Mouse (Mus musculus): Measurements from ENCODE around the gene Pigq. TPM values are rescaled to one million over a fixed set of nuclear protein-coding genes. Genes with fewer than 3 reads are reported as not detected.

The Pigq gene
- polyA plus RNA-seq, 1 experiment from 2014 or later: 61.2 TPM

DNA sequence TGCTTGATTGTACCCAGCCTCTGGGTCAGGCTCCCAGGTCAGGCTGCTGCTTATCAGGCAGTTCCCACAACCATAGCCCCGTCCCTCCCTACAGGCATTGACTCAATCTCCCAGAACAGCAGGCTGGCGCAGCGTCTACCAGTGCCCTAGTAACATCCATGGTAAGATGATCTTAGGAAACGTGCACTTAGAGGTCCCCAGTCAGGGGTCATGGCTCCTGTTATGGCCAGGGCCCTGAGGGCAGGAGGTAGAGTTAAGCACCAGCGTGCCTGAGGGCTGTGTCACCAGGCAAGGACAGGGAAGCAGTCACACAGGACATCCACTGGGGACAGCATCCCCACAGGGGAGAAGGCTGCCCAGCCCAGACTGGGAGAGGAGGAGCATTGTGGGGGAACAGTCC, 62.4 kb downstream of the Pigq start:
- Histone ChIP-seq H3K27ac (ENCODE audit: low read length) (no peak overlapping the region), H3K4me1 (replicated peaks; ENCODE audit: control insufficient read depth, insufficient read depth, low read length) (no peaks in the 10 kb centered on the region; the same call in 1 of the 2 replicates), H3K4me2 (ENCODE audit: low read length) (no peak overlapping the region), H3K4me3 (replicated peaks; ENCODE audit: low read length) (no peak overlapping the region), H3K36me3 (ENCODE audit: control insufficient read depth, insufficient read depth) (peaks cover 7% of the 10 kb centered on the region; the same call in 1 of the 2 replicates), H3K9ac (replicated peaks; ENCODE audit: low read depth, low read length) (no peak overlapping the region), H3K9me3 (ENCODE audit: control insufficient read depth, low read length) (no peaks in the 10 kb centered on the region), H3K27me3 (replicated peaks; ENCODE audit: control insufficient read depth, insufficient read depth, low read length) (no peaks in the 10 kb centered on the region)
- 59% methylated on average over 5 of the region's 5 CpGs for WGBS
- ATAC-seq: no peak

DNA sequence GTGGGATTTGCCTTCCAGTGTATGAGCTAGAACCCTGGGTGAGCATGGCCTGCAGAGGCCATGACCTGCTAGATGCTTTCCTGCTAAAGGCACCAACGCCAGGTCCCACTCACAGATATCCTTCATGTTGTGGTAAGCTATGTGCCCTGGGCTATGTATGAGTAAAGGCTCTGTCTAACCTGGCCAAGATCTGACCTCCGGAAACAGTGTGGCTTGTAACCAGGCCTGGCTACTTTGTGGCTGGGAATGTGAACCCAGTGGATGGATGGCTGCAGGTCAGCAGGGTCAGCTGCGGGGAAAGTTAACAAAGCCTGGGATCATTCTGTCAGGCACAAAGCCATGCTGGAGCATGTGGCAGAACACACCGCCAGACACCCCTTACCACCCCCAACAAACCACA, 63.0 kb downstream of the Pigq start:
- Histone ChIP-seq H3K9me3 (ENCODE audit: control insufficient read depth, low read length) (no peaks in the 10 kb centered on the region), H3K27me3 (replicated peaks; ENCODE audit: control insufficient read depth, insufficient read depth, low read length) (no peaks in the 10 kb centered on the region), H3K27ac (ENCODE audit: low read length) (no peak overlapping the region), H3K4me3 (replicated peaks; ENCODE audit: low read length) (no peak overlapping the region), H3K4me1 (replicated peaks; ENCODE audit: control insufficient read depth, insufficient read depth, low read length) (peaks cover 5% of the 10 kb centered on the region), H3K36me3 (ENCODE audit: control insufficient read depth, insufficient read depth) (peaks cover 7% of the 10 kb centered on the region; the same call in 1 of the 2 replicates), H3K4me2 (ENCODE audit: low read length) (no peak overlapping the region), H3K9ac (replicated peaks; ENCODE audit: low read depth, low read length) (no peak overlapping the region)
- WGBS: 37% methylated on average over 4 of the region's 4 CpGs
- ATAC-seq: no peak

DNA sequence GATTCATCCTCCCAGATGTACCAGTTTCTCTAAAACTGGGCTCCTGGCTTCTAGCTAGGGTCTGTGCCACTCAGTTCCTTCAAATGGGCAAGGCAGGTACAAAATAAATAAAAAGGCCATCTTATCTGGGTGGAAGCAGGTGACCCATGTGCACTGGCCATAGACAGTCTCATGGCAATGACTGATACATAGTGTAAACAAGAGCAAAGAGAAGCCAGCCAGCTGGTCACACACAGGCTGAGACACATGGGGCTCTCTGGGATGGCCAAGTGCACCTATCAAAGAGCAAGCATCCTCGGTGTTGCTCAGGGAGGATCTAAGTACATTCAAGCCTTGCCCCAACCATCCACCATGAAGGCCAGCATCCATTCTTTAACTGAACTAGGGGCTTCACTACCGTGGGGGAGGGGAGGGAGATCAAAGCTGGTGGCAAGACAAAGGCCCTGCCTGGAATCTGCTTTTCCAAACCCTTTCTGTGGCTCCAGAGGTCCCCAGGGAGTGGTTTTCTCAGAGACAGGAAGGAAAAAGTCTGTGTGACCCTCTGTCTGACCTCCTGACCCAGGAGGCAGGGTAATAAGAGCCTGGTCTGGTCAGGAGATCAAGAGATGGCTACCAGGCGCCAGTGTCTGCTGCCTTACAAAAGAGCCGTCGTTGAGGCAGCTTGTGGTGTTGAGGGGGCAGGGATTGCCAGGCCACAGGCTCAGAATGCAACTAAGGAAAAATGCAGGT, 63.7 kb downstream of the Pigq start:
- Histone ChIP-seq H3K4me3 (replicated peaks; ENCODE audit: low read length) (no peak overlapping the region), H3K36me3 (ENCODE audit: control insufficient read depth, insufficient read depth) (peaks cover 7% of the 10 kb centered on the region; the same call in 1 of the 2 replicates), H3K27ac (ENCODE audit: low read length) (no peak overlapping the region; the same call in 1 of the 2 replicates), H3K4me1 (replicated peaks; ENCODE audit: control insufficient read depth, insufficient read depth, low read length) (peaks cover 11% of the 10 kb centered on the region), H3K4me2 (ENCODE audit: low read length) (no peak overlapping the region), H3K27me3 (replicated peaks; ENCODE audit: control insufficient read depth, insufficient read depth, low read length) (no peaks in the 10 kb centered on the region), H3K9ac (replicated peaks; ENCODE audit: low read depth, low read length) (peak overlapping the region; percentile 27; the same call in 1 of the 2 replicates), H3K9me3 (ENCODE audit: control insufficient read depth, low read length) (no peaks in the 10 kb centered on the region)
- ATAC-seq: no peak
- WGBS: 9% methylated on average over 5 of the region's 5 CpGs

DNA sequence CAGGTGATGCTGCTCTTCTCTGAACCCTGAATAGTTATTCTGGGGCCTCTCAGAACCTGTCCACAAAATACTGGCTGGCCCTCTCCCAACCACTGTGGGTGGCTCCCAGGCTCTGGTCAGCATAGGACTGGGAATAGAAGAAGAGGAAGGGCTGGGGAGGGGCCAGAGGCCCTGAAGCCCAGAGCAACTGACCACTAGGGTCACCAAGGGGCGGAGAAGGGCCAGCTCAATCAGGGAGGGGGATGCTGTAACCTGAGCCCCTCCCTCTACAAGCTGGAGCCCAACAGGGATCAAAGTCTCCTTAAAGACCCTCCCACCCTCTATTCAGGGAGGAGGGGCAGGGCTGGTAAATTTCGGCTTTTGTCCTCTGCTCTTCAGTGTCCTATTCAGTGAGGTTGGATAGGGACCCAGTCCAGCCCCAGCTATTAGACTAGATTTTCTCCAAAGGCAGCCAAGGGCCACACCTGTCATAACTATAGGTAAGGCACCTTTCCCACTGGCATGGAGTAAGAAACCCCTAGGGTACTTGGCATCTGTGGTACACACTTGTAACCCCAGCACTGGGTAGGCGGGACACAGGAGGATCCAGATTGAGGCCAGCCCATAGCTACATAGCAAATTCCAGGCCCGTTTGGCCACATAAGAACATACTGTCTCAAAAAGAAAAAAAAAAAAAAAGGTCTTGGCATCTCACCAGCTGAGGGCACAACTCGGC, 64.4 kb downstream of the Pigq start, which contains the start of gene Wfikkn1:
Gene Wfikkn1 (minus strand): TSS at position 663 of the 715 bp plus-strand sequence.
- Histone ChIP-seq H3K27me3 (replicated peaks; ENCODE audit: control insufficient read depth, insufficient read depth, low read length) (no peaks in the 10 kb centered on the region), H3K4me1 (replicated peaks; ENCODE audit: control insufficient read depth, insufficient read depth, low read length) (peaks cover 14% of the 10 kb centered on the region), H3K9ac (replicated peaks; ENCODE audit: low read depth, low read length) (peak within 1 kb of the TSS; percentile 27; the same call in 1 of the 2 replicates), H3K27ac (ENCODE audit: low read length) (no peak within 1 kb of the TSS; the same call in 1 of the 2 replicates), H3K4me2 (ENCODE audit: low read length) (no peak within 1 kb of the TSS), H3K9me3 (ENCODE audit: control insufficient read depth, low read length) (no peaks in the 10 kb centered on the region), H3K4me3 (replicated peaks; ENCODE audit: low read length) (no peak within 1 kb of the TSS), H3K36me3 (ENCODE audit: control insufficient read depth, insufficient read depth) (peaks cover 7% of the 10 kb centered on the region; the same call in 1 of the 2 replicates)
- WGBS: 25% methylated on average over 5 of the region's 5 CpGs
- ATAC-seq: no peak

DNA sequence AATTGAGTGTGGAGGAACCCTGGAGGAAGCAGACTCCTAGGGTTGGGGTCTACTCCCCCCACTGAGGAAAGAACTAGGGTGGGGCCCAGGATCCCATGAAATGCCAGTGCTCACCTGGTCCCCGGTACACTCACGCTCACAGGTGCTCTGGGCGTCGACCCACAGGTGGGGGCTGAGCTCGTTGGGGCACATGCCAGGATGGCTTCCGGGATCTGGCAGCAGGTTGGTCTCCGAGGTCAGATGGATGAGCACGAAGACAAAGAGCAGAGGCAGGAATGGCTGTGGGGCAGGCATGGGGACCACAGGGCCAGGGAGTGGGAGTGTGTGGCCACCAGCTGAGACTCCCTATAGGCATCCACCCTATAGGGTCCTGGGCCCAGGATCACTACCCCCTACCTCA, 65.0 kb downstream of the Pigq start:
- WGBS: 73% methylated on average over 8 of the region's 8 CpGs
- Histone ChIP-seq H3K36me3 (ENCODE audit: control insufficient read depth, insufficient read depth) (peaks cover 7% of the 10 kb centered on the region; the same call in 1 of the 2 replicates), H3K9me3 (ENCODE audit: control insufficient read depth, low read length) (no peaks in the 10 kb centered on the region), H3K4me1 (replicated peaks; ENCODE audit: control insufficient read depth, insufficient read depth, low read length) (peaks cover 14% of the 10 kb centered on the region), H3K9ac (replicated peaks; ENCODE audit: low read depth, low read length) (no peak overlapping the region), H3K27me3 (replicated peaks; ENCODE audit: control insufficient read depth, insufficient read depth, low read length) (no peaks in the 10 kb centered on the region), H3K4me3 (replicated peaks; ENCODE audit: low read length) (no peak overlapping the region), H3K4me2 (ENCODE audit: low read length) (no peak overlapping the region), H3K27ac (ENCODE audit: low read length) (no peak overlapping the region)
- no peak for ATAC-seq

DNA sequence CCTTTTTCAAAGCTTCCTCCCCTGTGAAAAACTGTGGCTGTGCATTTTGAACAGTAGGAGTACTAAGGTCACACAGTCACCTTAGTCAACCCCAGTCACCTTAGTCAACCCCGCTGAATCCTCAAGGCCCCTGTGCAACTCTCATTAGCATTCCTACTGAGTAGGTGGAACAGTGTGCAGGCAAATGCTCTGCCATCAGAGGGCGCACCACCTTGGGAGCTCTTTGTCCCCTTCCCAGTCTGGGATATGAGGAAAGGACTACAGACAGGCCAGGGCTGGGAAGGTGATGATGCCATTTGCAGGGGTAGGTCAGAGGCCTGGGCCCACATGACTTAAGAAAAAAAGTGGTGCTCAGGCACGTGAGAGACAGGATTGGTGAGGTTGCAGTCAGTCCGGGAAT, 65.5 kb downstream of the Pigq start:
- 49% methylated on average over 4 of the region's 4 CpGs for WGBS
- no peak for ATAC-seq
- H3K27ac ChIP-seq (ENCODE audit: low read length): no peak overlapping the region
- H3K36me3 ChIP-seq (ENCODE audit: control insufficient read depth, insufficient read depth): peaks cover 7% of the 10 kb centered on the region; the same call in 1 of the 2 replicates
- peaks cover 16% of the 10 kb centered on the region for H3K4me1 ChIP-seq (replicated peaks; ENCODE audit: control insufficient read depth, insufficient read depth, low read length)
- H3K9me3 ChIP-seq (ENCODE audit: control insufficient read depth, low read length): no peaks in the 10 kb centered on the region
- no peak overlapping the region for H3K4me3 ChIP-seq (replicated peaks; ENCODE audit: low read length)
- no peak overlapping the region for H3K4me2 ChIP-seq (ENCODE audit: low read length)
- no peaks in the 10 kb centered on the region for H3K27me3 ChIP-seq (replicated peaks; ENCODE audit: control insufficient read depth, insufficient read depth, low read length)
- no peak overlapping the region for H3K9ac ChIP-seq (replicated peaks; ENCODE audit: low read depth, low read length)

DNA sequence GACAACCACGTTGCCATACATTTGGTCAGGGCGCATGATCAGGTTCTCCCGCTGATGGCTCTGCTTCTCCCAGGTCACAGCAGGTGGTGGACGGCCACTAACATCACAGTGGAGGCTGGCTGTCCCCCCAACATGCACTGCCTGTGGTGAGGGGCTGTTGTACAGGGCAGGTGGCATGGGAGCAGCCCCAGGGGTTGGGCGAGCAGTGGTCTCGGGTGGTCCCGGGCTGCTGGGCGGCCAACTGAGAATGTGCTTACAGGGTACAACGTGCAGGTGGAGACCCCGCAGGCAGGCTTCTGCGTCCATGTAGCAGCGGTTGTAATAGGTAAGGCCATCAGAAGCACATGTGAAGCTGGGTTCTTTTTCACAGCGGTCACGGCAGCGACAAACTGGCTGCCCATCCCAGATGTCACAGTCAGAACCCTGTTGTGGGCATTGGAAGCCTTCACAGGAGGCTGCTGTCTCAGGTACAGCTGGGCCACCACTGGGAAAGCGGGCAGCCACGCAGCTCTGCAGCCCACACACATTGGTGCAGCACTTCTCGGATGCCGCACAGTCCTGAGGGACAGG, 66.0 kb downstream of the Pigq start:
- Histone ChIP-seq H3K9me3 (ENCODE audit: control insufficient read depth, low read length) (no peaks in the 10 kb centered on the region), H3K9ac (replicated peaks; ENCODE audit: low read depth, low read length) (no peak overlapping the region), H3K27ac (ENCODE audit: low read length) (no peak overlapping the region), H3K27me3 (replicated peaks; ENCODE audit: control insufficient read depth, insufficient read depth, low read length) (no peaks in the 10 kb centered on the region), H3K4me2 (ENCODE audit: low read length) (no peak overlapping the region), H3K36me3 (ENCODE audit: control insufficient read depth, insufficient read depth) (peaks cover 7% of the 10 kb centered on the region; the same call in 1 of the 2 replicates), H3K4me3 (replicated peaks; ENCODE audit: low read length) (no peak overlapping the region), H3K4me1 (replicated peaks; ENCODE audit: control insufficient read depth, insufficient read depth, low read length) (peaks cover 22% of the 10 kb centered on the region)
- 92% methylated on average over 19 of the region's 19 CpGs for WGBS
- ATAC-seq: no peak

DNA sequence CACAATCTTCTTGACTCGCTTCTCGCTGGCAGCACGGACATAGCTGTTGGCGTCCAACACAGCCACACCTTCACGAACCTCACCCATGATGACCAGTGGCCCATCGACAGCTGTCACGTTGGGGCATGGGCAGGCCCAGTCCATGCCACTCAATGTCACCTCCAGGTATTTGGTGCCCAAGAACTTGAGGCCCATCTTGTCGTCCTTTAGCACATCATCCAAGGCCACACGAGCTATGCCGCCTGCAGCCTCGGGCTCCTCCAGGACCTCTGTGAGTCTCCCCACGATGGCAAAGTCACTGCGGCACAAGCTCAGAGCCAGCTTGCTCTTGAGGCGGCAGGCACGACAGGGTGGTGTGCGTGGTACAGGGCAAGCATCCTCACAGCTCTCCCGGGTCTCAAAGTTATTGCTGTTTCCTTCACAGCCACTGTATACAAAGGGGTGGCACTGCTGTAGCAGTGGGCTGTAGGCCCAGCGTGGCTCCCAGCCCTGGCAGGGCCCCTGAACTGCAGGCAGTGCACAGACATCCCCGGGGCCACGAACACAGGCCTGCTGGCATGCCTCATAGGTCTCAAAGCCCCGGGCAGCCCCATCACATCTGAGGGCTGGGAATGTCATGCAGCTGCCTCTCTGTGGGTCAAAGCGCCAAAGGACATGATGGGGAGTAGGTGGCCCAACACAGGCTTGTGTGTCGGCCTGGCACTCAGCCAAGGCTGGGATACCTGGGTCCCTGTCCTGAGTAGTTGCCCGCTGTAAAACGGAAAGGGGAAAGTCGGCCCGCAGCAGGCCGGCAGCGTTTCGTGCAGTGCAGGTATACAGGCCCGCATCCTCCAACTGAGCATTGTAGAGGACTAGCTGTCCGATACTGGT, 66.8 kb downstream of the Pigq start:
- Histone ChIP-seq H3K27me3 (replicated peaks; ENCODE audit: control insufficient read depth, insufficient read depth, low read length) (no peaks in the 10 kb centered on the region), H3K4me3 (replicated peaks; ENCODE audit: low read length) (no peak overlapping the region), H3K27ac (ENCODE audit: low read length) (no peak overlapping the region), H3K9me3 (ENCODE audit: control insufficient read depth, low read length) (no peaks in the 10 kb centered on the region), H3K4me1 (replicated peaks; ENCODE audit: control insufficient read depth, insufficient read depth, low read length) (peaks cover 22% of the 10 kb centered on the region), H3K9ac (replicated peaks; ENCODE audit: low read depth, low read length) (no peak overlapping the region), H3K36me3 (ENCODE audit: control insufficient read depth, insufficient read depth) (peaks cover 7% of the 10 kb centered on the region; the same call in 1 of the 2 replicates), H3K4me2 (ENCODE audit: low read length) (no peak overlapping the region)
- ATAC-seq: no peak
- WGBS: 92% methylated on average over 32 of the region's 32 CpGs
